Mouse (Mus musculus) left cerebral cortex, postnatal 14 days (tissue): ENCODE measurements around the gene Sult1a1. TPM values are rescaled to one million over a fixed set of nuclear protein-coding genes. Genes with fewer than 3 reads are reported as not detected.

Experiments
- DNase-seq, 2 experiments: peaks; one replicate each; pipeline ENCODE4 v3.0.0; 2021 to 2022; ENCODE audit warnings: low spot score in 2 of 2, mixed read lengths in 1 of 2
- intact Hi-C: fragments of 180-260 bp; cut with DNase I; formaldehyde crosslinking; loops from one replicate; pipeline ENCODE4 v1.15.1; 2025
- total RNA-seq, 2 experiments: library from RNA; stranded (reverse); gene quantifications; 2 replicates each; pipeline ENCODE4 v1.2.3; 2021

The Sult1a1 gene
- total RNA-seq, 2 experiments from 2014 or later, result 6.7 to 12.7 TPM

- peak; percentile 32 to 37 for DNase-seq
- intact Hi-C loops, result loop anchor here (2.0 kb wide), 1 partner anchor 50 kb away; no protein-coding TSS in a partner anchor
These were observed 39.3 kb downstream of the Sult1a1 start for GRCm38 (mm10) chr7:126636733-126637520.

GRCm38 (mm10) chr7:126635375-126635774, 40.9 kb downstream of the Sult1a1 start:
- intact Hi-C loops, result no loop called here

GRCm38 (mm10) chr7:126632478-126632877, 43.8 kb downstream of the Sult1a1 start:
- intact Hi-C loops, result no loop called here

More at GRCm38 (mm10) chr7:126635375-126635774, 40.9 kb downstream of the Sult1a1 start:
- DNase-seq, result no peak

GRCm38 (mm10) chr7:126630824-126631518, 45.3 kb downstream of the Sult1a1 start, which contains the start of gene Nupr1:
Nupr1 (minus strand) TSS chr7:126630861.
- intact Hi-C loops, result no loop called here

More at GRCm38 (mm10) chr7:126632478-126632877, 43.8 kb downstream of the Sult1a1 start:
- DNase-seq, result no peak

GRCm38 (mm10) chr7:126629915-126630314, 46.3 kb downstream of the Sult1a1 start:
- no peak for DNase-seq
- intact Hi-C loops, result no loop called here

More at GRCm38 (mm10) chr7:126630824-126631518, 45.3 kb downstream of the Sult1a1 start, which contains the start of gene Nupr1:
- no peak for DNase-seq

- no peak for DNase-seq
- intact Hi-C loops, result no loop called here
These were observed 48.1 kb downstream of the Sult1a1 start for GRCm38 (mm10) chr7:126628111-126628510.

GRCm38 (mm10) chr7:126625807-126626600, 50.2 kb downstream of the Sult1a1 start:
- intact Hi-C loops, result no loop called here
- no peak for DNase-seq

- DNase-seq, result peak; percentile 44 to 45
- intact Hi-C loops, result no loop called here
These were observed 50.9 kb downstream of the Sult1a1 start for GRCm38 (mm10) chr7:126625369-126625768.

GRCm38 (mm10) chr7:126624774-126625173, 51.5 kb downstream of the Sult1a1 start:
- no peak for DNase-seq
- intact Hi-C loops, result no loop called here

- no peak for DNase-seq
- intact Hi-C loops, result no loop called here
These were observed 52.9 kb downstream of the Sult1a1 start for GRCm38 (mm10) chr7:126623381-126623780.

Other genes starting within 250 kb of the Sult1a1 start
- gene Rabep2, start 247.7 kb downstream of the Sult1a1 start, total RNA-seq, result 10 to 100 TPM; 11.4 to 12.6 TPM
- under 1 TPM in 1 of 2 experiments, not detected in 1; 0.21 TPM for gene Atp2a1, start 213.3 kb downstream of the Sult1a1 start, total RNA-seq
- gene Sh2b1, start 201.0 kb downstream of the Sult1a1 start, total RNA-seq, result 10 to 100 TPM; 68.4 to 75.0 TPM
- gene Tufm, start 189.1 kb downstream of the Sult1a1 start, total RNA-seq, result 10 to 100 TPM; 81.4 to 87.8 TPM
- gene Atxn2l, start 173.0 kb downstream of the Sult1a1 start, total RNA-seq, result 100 to 1,000 TPM; 116 to 119 TPM
- 100 to 1,000 TPM; 182 to 186 TPM for gene Eif3c, start 110.0 kb downstream of the Sult1a1 start, total RNA-seq
- gene Apobr, start 91.5 kb downstream of the Sult1a1 start, total RNA-seq, result under 1 TPM; 0.26 to 0.32 TPM
- 10 to 100 TPM; 20.4 to 21.5 TPM for gene Cln3, start 90.6 kb downstream of the Sult1a1 start, total RNA-seq
- gene Il27, start 81.5 kb downstream of the Sult1a1 start, total RNA-seq, result not detected
- 10 to 100 TPM; 11.5 to 15.9 TPM for gene Nupr1, start 45.6 kb downstream of the Sult1a1 start, total RNA-seq
- 10 to 100 TPM; 32.0 to 33.8 TPM for gene Sgf29, start 27.1 kb downstream of the Sult1a1 start, total RNA-seq
- 100 to 1,000 TPM; 108 to 113 TPM for gene Bola2, start 19.0 kb upstream of the Sult1a1 start, total RNA-seq
- 10 to 100 TPM; 13.6 to 15.9 TPM for gene Slx1b, start 19.4 kb upstream of the Sult1a1 start, total RNA-seq
- 100 to 1,000 TPM; 173 to 185 TPM for gene Coro1a, start 31.4 kb upstream of the Sult1a1 start, total RNA-seq
- 100 to 1,000 TPM; 209 to 214 TPM for gene Mapk3, start 83.2 kb upstream of the Sult1a1 start, total RNA-seq
- 1 to 10 TPM; 2.0 to 2.5 TPM for gene Gdpd3, start 89.9 kb upstream of the Sult1a1 start, total RNA-seq
- 100 to 1,000 TPM; 247 to 269 TPM for gene Ypel3, start 100.5 kb upstream of the Sult1a1 start, total RNA-seq
- gene Tbx6, start 105.1 kb upstream of the Sult1a1 start, total RNA-seq, result under 1 TPM; 0.51 to 0.92 TPM
- 10 to 100 TPM; 48.9 to 49.6 TPM for gene Ppp4c, start 116.1 kb upstream of the Sult1a1 start, total RNA-seq
- 100 to 1,000 TPM; 117 to 118 TPM for gene Fam57b, start 121.2 kb upstream of the Sult1a1 start, total RNA-seq
- gene 4930451I11Rik, start 155.2 kb upstream of the Sult1a1 start, total RNA-seq, result not detected
- gene Doc2a, start 171.0 kb upstream of the Sult1a1 start, total RNA-seq, result 10 to 100 TPM; 54.8 to 62.4 TPM
- 10 to 100 TPM; 30.2 to 32.1 TPM for gene Hirip3, start 185.5 kb upstream of the Sult1a1 start, total RNA-seq
- 10 to 100 TPM; 51.8 to 52.2 TPM for gene Ino80e, start 185.9 kb upstream of the Sult1a1 start, total RNA-seq
- gene Taok2, start 208.3 kb upstream of the Sult1a1 start, total RNA-seq, result 100 to 1,000 TPM; 163 to 169 TPM
- gene Tmem219, start 246.5 kb upstream of the Sult1a1 start, total RNA-seq, result 10 to 100 TPM; 21.1 to 23.7 TPM